Mouse (Mus musculus) heart, postnatal 0 days (tissue): ENCODE measurements around the gene Eaf2.

Experiments used
- CTCF ChIP-seq: IDR thresholded peaks from 2 replicates; pipeline ENCODE4 v1.5.1; 2016; ENCODE audit warnings: antibody characterized with exemption, control low read depth, low read depth
- EP300 ChIP-seq: IDR thresholded peaks from 2 replicates; pipeline ENCODE4 v1.6.1; 2016; ENCODE audit warnings: antibody characterized with exemption, low read depth

GRCm38 (mm10) chr16:36770830-36771229 lies 104.0 kb downstream of the Eaf2 start:
- TF ChIP-seq CTCF (no peak), EP300 (no peak)
